Mouse (Mus musculus): Measurements from ENCODE around the gene Zfp365. TPM values are rescaled to one million over a fixed set of nuclear protein-coding genes. Genes with fewer than 3 reads are reported as not detected.

Zfp365 gene
- 6.9 TPM for polyA plus RNA-seq (2017; shearing (Covaris generic))

DNA sequence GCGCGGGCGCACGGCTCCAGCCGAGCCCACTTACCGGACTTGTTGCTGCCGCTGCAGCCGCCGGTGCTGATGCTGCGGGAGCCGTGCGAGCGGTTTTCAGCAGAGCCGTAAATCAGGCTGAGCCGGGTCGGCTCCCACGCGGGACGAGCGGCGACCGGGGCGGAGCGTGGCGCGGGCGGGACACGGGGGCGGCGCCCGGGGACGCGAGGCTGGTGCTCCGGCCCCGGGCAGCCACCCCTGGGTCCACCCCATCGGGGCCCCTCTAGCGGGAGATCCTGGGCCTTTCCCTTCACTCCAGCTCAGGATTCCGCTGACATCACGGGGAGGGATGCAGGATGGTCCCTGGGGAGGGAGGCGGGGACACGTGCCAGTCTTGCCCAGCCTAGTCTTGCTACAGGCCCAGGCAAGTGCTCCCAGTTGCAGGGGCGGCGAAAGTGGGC lies at the start of gene Zfp365:
TSS of gene Zfp365 (minus strand) at position 326 of the 440 bp plus-strand sequence.

Other genes with a start within 250 kb of the Zfp365 start
- 0.35 TPM for gene Rtkn2, start 66.9 kb upstream of the Zfp365 start, polyA plus RNA-seq (2017; shearing (Covaris generic))